Mouse (Mus musculus): ENCODE measurements at regions not wholly inside any gene's neighbourhood (a gene's known extent, or its start where the extent isn't known, plus 50 kb on each side); places are given as distances from the start of the nearest gene placed in this dataset.

- DNase-seq (ENCODE audit: low spot score) = no peak
Observed at GRCm38 (mm10) chr9:41216248-41216647, 54.8 kb upstream of the Ubash3b start.

DNA sequence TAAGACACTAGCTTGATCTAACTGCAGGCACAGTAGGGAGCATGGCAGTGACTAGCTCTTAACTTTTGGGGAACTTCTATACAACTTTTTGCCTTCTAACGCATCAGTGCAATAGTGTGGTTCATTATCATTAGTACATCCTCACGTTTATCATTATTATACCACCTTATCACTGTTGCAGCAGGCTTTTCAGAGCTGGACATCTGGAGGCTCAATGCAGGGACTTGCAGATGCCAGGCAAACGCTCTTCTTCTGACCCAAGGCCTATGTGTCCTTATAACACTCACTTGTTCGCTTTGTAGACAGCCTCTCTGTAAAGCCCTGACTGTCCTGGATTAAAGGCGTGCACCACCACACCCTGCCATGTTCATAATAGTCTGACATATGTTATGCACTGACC lies 53.5 kb upstream of the Ubash3b start:
- DNase-seq (ENCODE audit: low spot score) = no peak

DNA sequence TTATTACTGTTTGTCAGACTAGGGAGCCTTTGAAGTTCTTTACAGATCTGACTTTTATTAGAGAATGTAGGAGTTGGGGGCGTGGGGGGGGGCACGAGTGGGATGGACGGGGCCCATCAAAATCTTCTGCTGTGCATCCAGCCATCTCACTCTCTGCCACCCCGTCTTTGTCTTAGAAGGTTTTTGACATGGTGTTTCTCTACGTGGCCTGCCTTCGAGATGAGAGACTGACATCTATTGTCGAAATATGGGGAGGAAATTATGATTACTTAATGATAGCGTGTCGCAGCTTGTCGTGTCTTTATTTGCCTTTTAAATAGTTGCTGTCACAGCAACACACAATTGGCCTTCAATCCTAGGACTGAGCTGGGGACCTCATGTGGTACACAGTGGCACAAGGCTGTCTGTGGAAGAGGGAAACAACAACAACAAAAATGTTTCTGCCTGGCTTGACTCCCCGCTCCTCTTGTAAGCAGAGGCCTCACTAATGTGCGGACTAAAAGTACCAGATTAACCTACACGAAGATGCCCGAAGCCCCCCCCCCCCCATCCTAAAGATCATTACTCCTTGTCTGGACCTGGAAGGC lies 51.5 kb upstream of the Ubash3b start:
- no peak for DNase-seq (ENCODE audit: low spot score)

- no peak for DNase-seq (ENCODE audit: low spot score)
Observed at GRCm38 (mm10) chr9:41212303-41212901, 50.9 kb upstream of the Ubash3b start.

- DNase-seq (ENCODE audit: low spot score) = no peak
Observed at GRCm38 (mm10) chr9:41211865-41212302, 50.4 kb upstream of the Ubash3b start.
